Mouse (Mus musculus): ENCODE data around the gene Pdia4. TPM values are rescaled to one million over a fixed set of nuclear protein-coding genes. Genes with fewer than 3 reads are reported as not detected.

The Pdia4 gene
- polyA plus RNA-seq, 1 experiment from 2014 or later = 282 TPM

DNA sequence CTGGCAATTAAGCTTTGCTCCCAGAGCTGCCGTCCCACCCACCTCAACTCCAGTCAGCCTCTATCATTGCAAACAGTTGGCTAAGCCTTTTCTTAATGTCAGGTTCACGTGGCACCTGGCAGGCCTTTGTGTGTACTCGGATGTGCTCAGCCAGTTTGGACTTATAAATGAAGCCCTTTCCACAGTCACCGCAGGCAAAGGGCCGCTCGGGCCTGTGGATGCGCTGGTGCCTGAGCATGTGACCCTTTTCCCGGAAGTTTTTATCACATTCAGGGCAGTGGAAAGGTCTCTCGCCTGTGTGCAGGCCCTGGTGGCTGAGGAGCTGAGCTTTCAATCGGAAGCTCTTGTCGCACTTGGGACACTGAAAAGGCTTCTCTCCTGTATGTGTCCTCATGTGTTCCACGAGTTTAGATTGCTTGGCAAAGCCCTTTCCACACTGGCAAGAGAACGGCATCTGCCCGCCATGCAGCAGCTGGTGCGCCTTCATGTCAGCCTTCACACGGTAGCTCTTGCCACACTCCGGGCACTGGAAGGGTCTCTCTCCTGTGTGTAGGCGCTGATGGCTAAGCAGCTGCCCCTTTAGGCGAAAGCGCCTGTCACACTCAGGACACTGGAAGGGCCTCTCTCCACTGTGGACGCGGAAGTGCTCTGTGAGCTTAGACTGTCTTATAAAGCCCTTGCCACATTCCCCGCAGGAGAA, 6.5 kb upstream of the Pdia4 start:
- H3K27ac ChIP-seq (ENCODE audit: low read depth, low read length) = no peak overlapping the region
- H3K27me3 ChIP-seq (ENCODE audit: control insufficient read depth, insufficient read depth, low read length) = no peaks in the 10 kb centered on the region
- H3K4me2 ChIP-seq (replicated peaks; ENCODE audit: low read depth, low read length) = no peak overlapping the region
- H3K9me3 ChIP-seq (ENCODE audit: control insufficient read depth, low read length) = no peaks in the 10 kb centered on the region
- H3K9ac ChIP-seq (ENCODE audit: low read depth, low read length) = no peak overlapping the region
- no peak overlapping the region for H3K4me3 ChIP-seq (ENCODE audit: low read depth, low read length)
- 96% methylated on average over 23 of the region's 23 CpGs for WGBS
- ATAC-seq (ENCODE audit: low FRiP score) (no peak), DNase-seq (ENCODE audit: low spot score) (no peak)
- H3K4me1 ChIP-seq (replicated peaks; ENCODE audit: control insufficient read depth, insufficient read depth, low read length) = no peaks in the 10 kb centered on the region
- peaks cover 10% of the 10 kb centered on the region for H3K36me3 ChIP-seq (ENCODE audit: control insufficient read depth, insufficient read depth, low read length)

DNA sequence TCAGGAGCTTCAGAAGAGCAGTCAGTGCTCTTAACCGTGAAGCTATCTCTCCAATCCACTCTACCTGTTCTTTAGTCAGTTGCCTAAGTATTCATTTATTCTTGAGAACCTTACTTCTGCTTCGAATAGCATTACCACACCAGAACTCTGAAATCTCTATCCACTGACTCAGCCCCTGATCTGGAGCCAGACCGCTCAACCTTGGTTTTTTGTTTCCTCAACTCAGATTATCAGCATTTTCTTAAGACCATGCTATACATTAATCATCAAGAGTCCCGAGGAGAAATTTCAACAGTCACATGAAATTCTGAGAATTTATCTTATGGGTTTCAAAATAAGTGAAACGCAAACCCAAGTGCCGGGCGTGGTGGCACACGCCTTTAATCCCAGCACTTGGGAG, 5.5 kb upstream of the Pdia4 start:
- WGBS = 95% methylated on average over 8 of the region's 8 CpGs
- no peak overlapping the region for H3K9ac ChIP-seq (ENCODE audit: low read depth, low read length)
- H3K36me3 ChIP-seq (ENCODE audit: control insufficient read depth, insufficient read depth, low read length) = peaks cover 8% of the 10 kb centered on the region
- H3K4me1 ChIP-seq (replicated peaks; ENCODE audit: control insufficient read depth, insufficient read depth, low read length) = no peaks in the 10 kb centered on the region
- H3K27me3 ChIP-seq (ENCODE audit: control insufficient read depth, insufficient read depth, low read length) = no peaks in the 10 kb centered on the region
- DNase-seq (ENCODE audit: low spot score) (no peak), ATAC-seq (ENCODE audit: low FRiP score) (no peak)
- H3K4me3 ChIP-seq (ENCODE audit: low read depth, low read length) = no peak overlapping the region
- no peak overlapping the region for H3K4me2 ChIP-seq (replicated peaks; ENCODE audit: low read depth, low read length)
- H3K9me3 ChIP-seq (ENCODE audit: control insufficient read depth, low read length) = no peaks in the 10 kb centered on the region
- H3K27ac ChIP-seq (ENCODE audit: low read depth, low read length) = no peak overlapping the region

DNA sequence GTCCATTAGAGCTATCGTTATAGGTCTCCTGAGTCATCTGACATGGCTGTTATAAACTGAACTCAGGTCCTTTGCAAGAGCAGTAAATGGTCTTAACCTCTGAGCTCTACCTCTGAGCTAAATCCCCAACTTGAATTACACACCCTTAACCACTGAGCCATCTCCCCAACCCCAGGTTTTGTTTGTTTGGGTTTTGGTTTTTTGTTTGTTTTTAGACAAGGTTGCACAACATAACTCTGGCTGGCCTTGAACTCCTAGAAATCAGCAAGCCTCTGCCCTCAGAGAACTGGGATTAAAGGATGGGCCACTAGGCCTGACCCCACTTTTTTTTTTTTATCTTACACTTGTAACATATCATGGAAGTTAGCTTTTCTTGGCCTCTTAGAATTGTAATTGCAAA, 2.9 kb upstream of the Pdia4 start:
- Histone ChIP-seq H3K4me2 (replicated peaks; ENCODE audit: low read depth, low read length) (no peak overlapping the region), H3K4me3 (ENCODE audit: low read depth, low read length) (no peak overlapping the region), H3K36me3 (ENCODE audit: control insufficient read depth, insufficient read depth, low read length) (peaks cover 8% of the 10 kb centered on the region), H3K9me3 (ENCODE audit: control insufficient read depth, low read length) (no peaks in the 10 kb centered on the region), H3K9ac (ENCODE audit: low read depth, low read length) (no peak overlapping the region), H3K27me3 (ENCODE audit: control insufficient read depth, insufficient read depth, low read length) (no peaks in the 10 kb centered on the region), H3K27ac (ENCODE audit: low read depth, low read length) (no peak overlapping the region), H3K4me1 (replicated peaks; ENCODE audit: control insufficient read depth, insufficient read depth, low read length) (no peaks in the 10 kb centered on the region)
- DNase-seq (ENCODE audit: low spot score) = no peak
- WGBS = 91% methylated on average over 1 of the region's 1 CpGs
- no peak for ATAC-seq (ENCODE audit: low FRiP score)

DNA sequence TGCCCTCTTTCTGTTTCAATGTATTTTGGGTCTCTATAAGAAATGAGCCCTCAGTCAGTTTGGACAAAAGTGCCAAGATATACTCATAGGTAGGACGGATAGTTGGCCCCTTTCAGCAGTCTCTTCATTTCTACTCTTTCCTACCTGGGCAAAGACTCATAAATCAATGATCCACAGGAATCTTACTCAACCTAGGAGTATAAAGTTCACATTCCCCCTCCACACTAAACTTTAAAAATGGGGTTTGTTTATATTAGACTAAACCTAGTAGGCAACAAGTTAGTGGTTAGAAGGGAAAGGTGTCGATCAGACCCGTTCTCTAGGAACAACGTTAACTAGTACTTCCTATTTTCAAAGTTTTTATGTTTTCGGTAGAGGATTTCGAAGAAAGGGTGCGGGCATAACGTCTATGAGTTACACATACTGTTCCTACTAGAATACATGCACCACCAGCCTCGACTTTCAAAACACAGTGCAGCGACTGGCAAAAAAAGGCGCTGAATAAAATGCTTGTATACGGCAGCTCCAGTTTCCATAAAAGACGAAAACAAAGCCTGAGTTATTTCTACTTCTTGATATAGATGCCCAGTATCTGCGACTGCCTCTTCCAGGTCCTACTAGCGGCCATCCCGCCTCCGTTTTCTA, 837 bp downstream of the Pdia4 start:
- under 1% methylated on average over 17 of the region's 17 CpGs for WGBS

DNA sequence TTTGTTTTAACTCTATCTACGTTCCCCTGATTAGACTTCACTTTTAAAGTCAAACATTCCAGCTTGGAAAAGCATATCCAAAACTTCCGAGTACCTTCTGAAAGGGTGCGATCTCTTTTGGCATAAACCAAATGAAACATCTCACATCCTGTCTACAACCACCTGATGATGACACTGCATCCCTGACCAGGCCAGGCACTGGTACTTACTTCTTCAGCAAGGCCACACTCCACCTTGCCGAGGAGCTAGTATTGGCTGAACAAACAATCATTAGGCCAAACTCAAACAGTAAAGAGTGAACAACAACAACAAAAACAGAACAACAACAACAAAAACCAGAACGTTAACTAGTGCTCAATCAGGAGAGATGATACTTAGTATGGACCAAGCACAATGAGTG, 1.9 kb downstream of the Pdia4 start:
- Histone ChIP-seq H3K27me3 (ENCODE audit: control insufficient read depth, insufficient read depth, low read length) (no peaks in the 10 kb centered on the region), H3K27ac (ENCODE audit: low read depth, low read length) (no peak overlapping the region), H3K4me3 (ENCODE audit: low read depth, low read length) (peak overlapping the region; percentile 86), H3K9ac (ENCODE audit: low read depth, low read length) (peak overlapping the region; percentile 95), H3K9me3 (ENCODE audit: control insufficient read depth, low read length) (no peaks in the 10 kb centered on the region), H3K4me1 (replicated peaks; ENCODE audit: control insufficient read depth, insufficient read depth, low read length) (no peaks in the 10 kb centered on the region), H3K4me2 (replicated peaks; ENCODE audit: low read depth, low read length) (peak overlapping the region; percentile 63), H3K36me3 (ENCODE audit: control insufficient read depth, insufficient read depth, low read length) (peaks cover 6% of the 10 kb centered on the region; the same call in 1 of the 2 replicates)
- DNase-seq (ENCODE audit: low spot score) (no peak), ATAC-seq (ENCODE audit: low FRiP score) (no peak)
- 75% methylated on average over 5 of the region's 5 CpGs for WGBS

More for the DNA sequence above, 837 bp downstream of the Pdia4 start:
- ATAC-seq (ENCODE audit: low FRiP score) (no peak), DNase-seq (ENCODE audit: low spot score) (no peak)
- Histone ChIP-seq H3K4me1 (replicated peaks; ENCODE audit: control insufficient read depth, insufficient read depth, low read length) (no peaks in the 10 kb centered on the region), H3K9me3 (ENCODE audit: control insufficient read depth, low read length) (no peaks in the 10 kb centered on the region), H3K4me3 (ENCODE audit: low read depth, low read length) (peak overlapping the region; percentile 86), H3K4me2 (replicated peaks; ENCODE audit: low read depth, low read length) (peak overlapping the region; percentile 63), H3K27ac (ENCODE audit: low read depth, low read length) (peak overlapping the region; percentile 91), H3K27me3 (ENCODE audit: control insufficient read depth, insufficient read depth, low read length) (no peaks in the 10 kb centered on the region), H3K36me3 (ENCODE audit: control insufficient read depth, insufficient read depth, low read length) (no peaks in the 10 kb centered on the region), H3K9ac (ENCODE audit: low read depth, low read length) (peak overlapping the region; percentile 95)

DNA sequence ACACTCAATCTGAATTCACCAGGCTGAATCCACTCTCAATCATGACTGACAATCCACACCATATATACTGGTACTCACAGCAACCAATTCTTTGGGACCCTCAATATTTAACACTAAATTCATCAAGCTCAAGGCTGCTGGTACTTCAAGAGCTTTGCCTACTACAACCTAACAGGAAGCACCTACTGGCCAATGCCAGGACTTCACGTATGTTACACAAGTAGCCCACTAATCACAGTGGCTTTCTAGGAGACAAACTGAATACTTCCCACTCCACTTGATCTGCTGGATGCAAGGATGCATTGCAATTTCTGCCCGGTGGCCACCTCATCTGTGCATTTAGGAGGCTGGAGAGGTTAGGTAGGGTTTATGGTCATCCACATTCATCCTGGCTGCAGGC, 3.0 kb downstream of the Pdia4 start:
- Histone ChIP-seq H3K4me1 (replicated peaks; ENCODE audit: control insufficient read depth, insufficient read depth, low read length) (no peaks in the 10 kb centered on the region), H3K27ac (ENCODE audit: low read depth, low read length) (no peak overlapping the region), H3K9ac (ENCODE audit: low read depth, low read length) (no peak overlapping the region), H3K36me3 (ENCODE audit: control insufficient read depth, insufficient read depth, low read length) (peaks cover 9% of the 10 kb centered on the region; the same call in 1 of the 2 replicates), H3K4me2 (replicated peaks; ENCODE audit: low read depth, low read length) (peak overlapping the region; percentile 14; the same call in 1 of the 2 replicates), H3K4me3 (ENCODE audit: low read depth, low read length) (peak overlapping the region; percentile 4; the same call in 1 of the 2 replicates), H3K27me3 (ENCODE audit: control insufficient read depth, insufficient read depth, low read length) (no peaks in the 10 kb centered on the region), H3K9me3 (ENCODE audit: control insufficient read depth, low read length) (no peaks in the 10 kb centered on the region)
- ATAC-seq (ENCODE audit: low FRiP score) (no peak), DNase-seq (ENCODE audit: low spot score) (no peak)
- 86% methylated on average over 2 of the region's 2 CpGs for WGBS

DNA sequence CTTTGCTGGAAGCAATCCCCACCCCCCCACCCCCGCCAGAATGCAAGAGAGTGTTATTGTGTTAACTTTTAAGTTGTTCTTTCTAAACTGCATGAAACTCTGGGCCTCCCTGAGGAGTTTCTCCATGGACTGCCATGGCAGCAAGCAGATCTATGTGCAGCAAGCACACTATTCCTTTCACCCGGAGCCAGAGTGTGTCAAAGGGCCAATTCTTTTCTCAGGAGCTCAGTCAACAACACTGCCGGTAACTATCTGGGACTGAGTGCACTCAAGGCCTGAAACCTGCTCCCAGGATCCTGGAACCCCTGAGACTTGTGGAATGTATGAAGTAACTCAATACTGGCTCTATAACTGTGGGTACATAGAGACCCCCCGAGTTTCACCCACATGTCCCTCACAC, 4.2 kb downstream of the Pdia4 start:
- no peak for ATAC-seq (ENCODE audit: low FRiP score)
- Histone ChIP-seq H3K4me1 (replicated peaks; ENCODE audit: control insufficient read depth, insufficient read depth, low read length) (no peaks in the 10 kb centered on the region), H3K4me3 (ENCODE audit: low read depth, low read length) (no peak overlapping the region), H3K4me2 (replicated peaks; ENCODE audit: low read depth, low read length) (no peak overlapping the region), H3K36me3 (ENCODE audit: control insufficient read depth, insufficient read depth, low read length) (peaks cover 9% of the 10 kb centered on the region; the same call in 1 of the 2 replicates), H3K9me3 (ENCODE audit: control insufficient read depth, low read length) (no peaks in the 10 kb centered on the region), H3K27me3 (ENCODE audit: control insufficient read depth, insufficient read depth, low read length) (no peaks in the 10 kb centered on the region), H3K9ac (ENCODE audit: low read depth, low read length) (no peak overlapping the region), H3K27ac (ENCODE audit: low read depth, low read length) (no peak overlapping the region)
- WGBS = 85% methylated on average over 4 of the region's 4 CpGs
- DNase-seq (ENCODE audit: low spot score) = no peak

DNA sequence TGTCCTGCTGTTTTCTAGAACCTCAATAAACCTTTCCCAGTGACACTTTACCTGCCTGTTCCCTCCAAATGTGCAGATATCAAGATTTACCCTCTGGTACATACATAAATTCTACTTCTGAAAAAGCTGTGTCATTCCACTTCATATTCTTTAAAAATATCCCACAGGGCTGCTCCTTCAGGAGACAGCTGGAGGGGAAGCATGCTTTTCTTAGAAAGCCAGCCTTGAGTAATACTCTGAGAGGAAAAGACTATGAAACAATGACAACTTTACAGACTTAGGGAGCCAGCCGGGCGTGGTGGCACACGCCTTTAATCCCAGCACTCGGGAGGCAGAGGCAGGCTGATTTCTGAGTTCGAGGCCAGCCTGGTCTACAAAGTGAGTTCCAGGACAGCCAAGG, 4.7 kb downstream of the Pdia4 start:
- no peaks in the 10 kb centered on the region for H3K9me3 ChIP-seq (ENCODE audit: control insufficient read depth, low read length)
- DNase-seq (ENCODE audit: low spot score) (no peak), ATAC-seq (ENCODE audit: low FRiP score) (no peak)
- peaks cover 11% of the 10 kb centered on the region; the same call in 1 of the 2 replicates for H3K36me3 ChIP-seq (ENCODE audit: control insufficient read depth, insufficient read depth, low read length)
- H3K4me2 ChIP-seq (replicated peaks; ENCODE audit: low read depth, low read length) = no peak overlapping the region
- no peak overlapping the region for H3K4me3 ChIP-seq (ENCODE audit: low read depth, low read length)
- H3K4me1 ChIP-seq (replicated peaks; ENCODE audit: control insufficient read depth, insufficient read depth, low read length) = no peaks in the 10 kb centered on the region
- no peak overlapping the region for H3K27ac ChIP-seq (ENCODE audit: low read depth, low read length)
- no peaks in the 10 kb centered on the region for H3K27me3 ChIP-seq (ENCODE audit: control insufficient read depth, insufficient read depth, low read length)
- 94% methylated on average over 5 of the region's 5 CpGs for WGBS
- H3K9ac ChIP-seq (ENCODE audit: low read depth, low read length) = no peak overlapping the region

DNA sequence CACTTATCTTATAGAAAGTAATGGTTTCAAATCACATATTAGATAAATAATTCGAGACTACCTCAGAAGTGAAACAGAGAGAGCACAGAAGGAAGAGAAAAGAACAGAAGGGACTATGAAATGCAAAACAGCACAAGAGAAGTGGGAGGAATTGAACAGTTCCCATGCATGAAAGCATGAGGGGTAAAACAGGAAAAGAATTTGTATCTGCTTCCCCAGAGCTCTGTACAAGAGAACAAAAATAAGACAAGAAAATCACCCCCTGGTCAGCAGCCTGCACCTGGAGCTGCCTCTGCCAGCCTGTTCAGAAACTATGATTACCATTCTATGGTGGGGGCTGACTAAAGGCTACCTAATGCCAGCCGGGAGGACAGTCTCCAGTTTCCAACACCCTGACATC, 5.8 kb downstream of the Pdia4 start:
- Histone ChIP-seq H3K4me3 (ENCODE audit: low read depth, low read length) (no peak overlapping the region), H3K27me3 (ENCODE audit: control insufficient read depth, insufficient read depth, low read length) (no peaks in the 10 kb centered on the region), H3K9ac (ENCODE audit: low read depth, low read length) (no peak overlapping the region), H3K27ac (ENCODE audit: low read depth, low read length) (no peak overlapping the region), H3K36me3 (ENCODE audit: control insufficient read depth, insufficient read depth, low read length) (peaks cover 18% of the 10 kb centered on the region), H3K4me2 (replicated peaks; ENCODE audit: low read depth, low read length) (no peak overlapping the region), H3K4me1 (replicated peaks; ENCODE audit: control insufficient read depth, insufficient read depth, low read length) (no peaks in the 10 kb centered on the region), H3K9me3 (ENCODE audit: control insufficient read depth, low read length) (no peaks in the 10 kb centered on the region)
- no peak for ATAC-seq (ENCODE audit: low FRiP score)
- 91% methylated on average over 2 of the region's 2 CpGs for WGBS
- DNase-seq (ENCODE audit: low spot score) = no peak

All from hindbrain, embryonic 11.5 days (tissue).